Mouse (Mus musculus): ENCODE data around the gene Pomgnt1.

GRCm38 (mm10) chr4:116075631-116076368 is 47.8 kb upstream of the Pomgnt1 start:
- TF ChIP-seq CTCF (IDR thresholded peaks at IDR 0.05; ENCODE audit: low read depth) (peak; percentile 52; the same call in 1 of the 2 replicates), EP300 (optimal IDR thresholded peaks at IDR 0.05) (no peak)
